Mouse (Mus musculus) kidney, embryonic 14.5 days (tissue): Measurements from ENCODE around the gene Pbxip1. TPM values are rescaled to one million over a fixed set of nuclear protein-coding genes. Genes with fewer than 3 reads are reported as not detected.

ENCODE experiments used
- ATAC-seq: fragments of 200-750 bp; cut with Nextera tagmentation; 2 replicates; pipeline ENCODE4 v1.8.0; 2017; ENCODE audit warnings: moderate number of reproducible peaks, mild to moderate bottlenecking, moderate TSS enrichment, moderate library complexity; ENCODE audit not compliant: low FRiP score, low TSS enrichment
- H3K27ac ChIP-seq: fragments of 300-500 bp; sonication (generic); 2 replicates; pipeline ENCODE4 v1.5.1; 2014; ENCODE audit warnings: low read depth, mild to moderate bottlenecking, low read length, moderate library complexity, mixed read lengths
- H3K27me3 ChIP-seq: fragments of 300-500 bp; sonication (generic); 2 replicates; pipeline ENCODE4 v1.6.1; 2014; ENCODE audit warnings: mild to moderate bottlenecking, low read length; ENCODE audit not compliant: control insufficient read depth, insufficient read depth
- H3K36me3 ChIP-seq: fragments of 300-500 bp; sonication (generic); 2 replicates; pipeline ENCODE4 v1.6.1; 2014; ENCODE audit warnings: low read length, mixed read lengths; ENCODE audit not compliant: control insufficient read depth, insufficient read depth
- H3K4me1 ChIP-seq: fragments of 300-500 bp; sonication (generic); 2 replicates; pipeline ENCODE4 v1.6.1; 2014; ENCODE audit warnings: low read length, mixed read lengths; ENCODE audit not compliant: control insufficient read depth, insufficient read depth
- H3K4me2 ChIP-seq: fragments of 300-500 bp; sonication (generic); replicated peaks from 2 replicates; pipeline ENCODE4 v1.6.1; 2014; ENCODE audit warnings: low read depth, mild to moderate bottlenecking, low read length
- H3K4me3 ChIP-seq: fragments of 300-500 bp; sonication (generic); 2 replicates; pipeline ENCODE4 v1.5.1; 2014; ENCODE audit warnings: mild to moderate bottlenecking, low read length
- H3K9ac ChIP-seq: fragments of 300-500 bp; sonication (generic); 2 replicates; pipeline ENCODE4 v1.6.1; 2014; ENCODE audit warnings: low read depth, mild to moderate bottlenecking, low read length, moderate library complexity
- H3K9me3 ChIP-seq: fragments of 300-500 bp; sonication (generic); 2 replicates; pipeline ENCODE4 v1.6.1; 2016; ENCODE audit warnings: low read length; ENCODE audit not compliant: control insufficient read depth
- whole genome bisulfite sequencing: fragments of 180-500 bp; shearing (Covaris S2); extraction: QIAGEN DNeasy Blood & Tissue Kit; methylation state at CpG from one replicate; pipeline ENCODE4 v1.1.7; 2014; 5-methylcytosine and 5-hydroxymethylcytosine counted together
- polyA plus RNA-seq: library from polyadenylated mRNA; unstranded; fragments of >200 nt; fragmentation: Nextera tagmentation; extraction: Ambion mirVana; gene quantifications from 2 replicates; pipeline ENCODE4 v1.2.1, GENCODE M21; 2014

Pbxip1 gene
- polyA plus RNA-seq, 1 experiment from 2014 or later: 15.5 TPM

GRCm38 (mm10) chr3:89458372-89458964 is 22.0 kb downstream of the Pbxip1 start:
- Histone ChIP-seq H3K27ac (peak overlapping the region; percentile 37; the same call in 1 of the 2 replicates), H3K36me3 (no peaks in the 10 kb centered on the region), H3K27me3 (no peaks in the 10 kb centered on the region), H3K9me3 (no peaks in the 10 kb centered on the region), H3K4me2 (peak overlapping the region; percentile 59), H3K4me1 (peaks cover 6% of the 10 kb centered on the region; the same call in 1 of the 2 replicates), H3K9ac (peak overlapping the region; percentile 72; the same call in 1 of the 2 replicates), H3K4me3 (peak overlapping the region; percentile 68)
- 51% methylated on average over 13 of the region's 13 CpGs for WGBS
- ATAC-seq: 0 out of 2 replicates have a peak, but pooled peaks have one; percentile 28

DNA sequence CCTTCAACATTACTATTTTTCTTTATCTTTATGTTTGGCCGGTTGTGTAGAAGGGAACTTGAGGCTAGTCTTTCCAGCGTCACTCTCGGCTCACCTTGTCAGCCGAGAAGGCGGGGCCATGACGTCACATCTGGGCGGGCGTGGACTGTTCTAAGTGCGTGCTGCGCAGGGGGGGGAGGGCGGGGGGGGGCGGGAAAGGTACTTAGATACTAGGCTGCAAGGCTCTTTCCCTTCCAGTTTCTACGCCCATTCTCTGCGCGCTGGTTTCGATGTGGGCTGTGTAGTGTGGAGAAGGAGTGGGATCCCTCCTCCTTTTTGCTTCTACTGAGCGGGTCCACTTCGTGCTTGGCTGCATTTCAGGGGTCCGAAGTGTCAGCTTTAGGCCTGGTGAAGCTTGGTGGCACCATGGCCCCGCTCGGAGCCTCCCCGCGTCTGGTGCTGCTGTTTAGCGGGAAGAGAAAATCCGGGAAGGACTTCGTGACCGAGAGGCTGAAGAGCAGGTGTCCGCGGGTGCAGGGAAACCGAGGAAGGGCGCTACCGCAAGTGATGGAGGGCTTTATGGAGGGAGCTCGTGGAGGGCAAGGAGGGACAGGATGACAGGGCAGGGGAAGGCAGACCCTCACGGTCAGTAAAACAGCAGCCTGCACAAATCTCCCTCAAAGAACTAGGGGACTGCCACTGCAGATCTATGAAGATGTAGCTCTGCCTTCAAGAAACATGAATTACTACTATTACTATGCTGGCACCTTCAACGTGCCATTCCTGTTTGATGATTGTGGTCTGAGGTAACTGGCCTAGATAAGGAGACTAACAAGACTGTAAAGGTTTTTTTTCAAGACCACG is 22.7 kb downstream of the Pbxip1 start:
- H3K27me3 ChIP-seq: no peaks in the 10 kb centered on the region
- peak overlapping the region; percentile 79 for H3K27ac ChIP-seq
- peak overlapping the region; percentile 72 for H3K9ac ChIP-seq
- no peaks in the 10 kb centered on the region for H3K9me3 ChIP-seq
- WGBS: 1% methylated on average over 34 of the region's 36 CpGs
- peak overlapping the region; percentile 59 for H3K4me2 ChIP-seq
- H3K36me3 ChIP-seq: no peaks in the 10 kb centered on the region
- ATAC-seq: peak; percentile 88
- H3K4me1 ChIP-seq: peaks cover 6% of the 10 kb centered on the region; the same call in 1 of the 2 replicates
- peak overlapping the region; percentile 68 for H3K4me3 ChIP-seq

DNA sequence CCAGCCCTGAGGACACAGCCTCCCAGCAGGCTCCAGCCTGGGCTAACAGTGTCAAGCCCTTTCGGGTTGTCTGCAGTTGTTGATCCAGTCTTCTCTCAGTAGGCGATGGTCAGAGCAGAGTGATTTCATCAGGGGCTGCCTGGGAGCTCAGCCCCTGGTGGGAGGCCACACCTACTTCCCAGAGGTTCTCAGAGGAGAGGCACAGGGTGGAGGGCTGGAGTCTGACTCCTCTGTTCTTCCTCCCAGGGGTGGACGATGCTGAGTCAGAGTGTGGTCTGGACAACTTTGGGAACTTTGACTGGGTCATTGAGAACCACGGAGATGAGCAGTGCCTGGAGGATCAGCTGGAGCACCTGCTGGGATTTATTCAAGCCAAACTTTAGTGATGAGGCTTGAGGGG is 31.8 kb downstream of the Pbxip1 start:
- Histone ChIP-seq H3K27me3 (no peaks in the 10 kb centered on the region), H3K4me2 (no peak overlapping the region), H3K36me3 (peaks cover 7% of the 10 kb centered on the region; the same call in 1 of the 2 replicates), H3K27ac (no peak overlapping the region), H3K9ac (no peak overlapping the region), H3K4me3 (no peak overlapping the region), H3K9me3 (no peaks in the 10 kb centered on the region), H3K4me1 (0 out of 2 replicates have a peak, but pooled peaks cover 3% of the 10 kb centered on the region)
- 61% methylated on average over 4 of the region's 4 CpGs for WGBS
- no peak for ATAC-seq

DNA sequence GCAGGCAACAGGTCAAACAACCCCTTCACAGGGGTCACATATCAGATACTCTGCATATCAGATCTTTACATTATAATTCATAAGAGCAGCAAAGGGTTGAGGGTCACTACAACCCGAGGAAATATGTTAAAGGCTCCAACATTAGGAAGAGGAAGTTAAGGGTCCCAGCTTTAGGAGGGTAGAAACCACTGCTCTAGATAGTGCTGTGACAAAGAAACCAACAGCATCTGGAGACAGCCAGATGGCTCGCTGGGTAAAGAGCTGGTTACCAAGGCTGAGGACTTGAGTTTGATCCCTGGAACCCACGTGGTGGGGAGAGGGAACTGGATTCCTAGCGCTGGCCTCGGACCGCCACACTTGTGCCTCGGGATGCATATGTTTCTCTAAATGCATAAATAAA is 35.8 kb downstream of the Pbxip1 start:
- Histone ChIP-seq H3K27ac (no peak overlapping the region), H3K9me3 (no peaks in the 10 kb centered on the region), H3K4me1 (0 out of 2 replicates have a peak, but pooled peaks cover 3% of the 10 kb centered on the region), H3K27me3 (no peaks in the 10 kb centered on the region), H3K4me2 (no peak overlapping the region), H3K36me3 (peaks cover 6% of the 10 kb centered on the region; the same call in 1 of the 2 replicates), H3K9ac (no peak overlapping the region), H3K4me3 (no peak overlapping the region)
- 81% methylated on average over 7 of the region's 7 CpGs for WGBS
- no peak for ATAC-seq

DNA sequence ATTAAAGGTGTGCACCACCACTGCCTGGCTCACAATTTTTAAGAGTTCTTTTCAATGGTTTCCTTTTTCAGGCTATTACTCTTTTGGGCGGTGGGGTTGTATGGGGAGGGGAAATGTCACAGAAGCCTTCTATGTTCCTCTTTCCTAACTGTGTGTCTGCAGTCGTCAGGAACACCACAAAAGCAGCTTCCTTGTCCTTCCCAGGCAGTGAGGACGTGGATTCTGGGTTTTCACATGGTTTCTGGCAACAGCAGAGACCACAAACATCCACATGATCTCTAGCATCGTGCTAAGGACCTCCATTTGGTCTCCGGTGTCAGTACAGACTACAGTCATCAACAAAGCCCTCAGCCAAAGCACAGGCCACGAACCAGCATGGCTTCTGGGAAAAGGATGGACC is 37.3 kb downstream of the Pbxip1 start:
- WGBS: 78% methylated on average over 6 of the region's 6 CpGs
- Histone ChIP-seq H3K4me2 (no peak overlapping the region), H3K4me3 (no peak overlapping the region), H3K9me3 (no peaks in the 10 kb centered on the region), H3K36me3 (no peaks in the 10 kb centered on the region; the same call in 1 of the 2 replicates), H3K27ac (no peak overlapping the region), H3K9ac (no peak overlapping the region), H3K27me3 (no peaks in the 10 kb centered on the region), H3K4me1 (0 out of 2 replicates have a peak, but pooled peaks cover 3% of the 10 kb centered on the region)
- ATAC-seq: no peak

- no peaks in the 10 kb centered on the region for H3K36me3 ChIP-seq
- WGBS: 71% methylated on average over 6 of the region's 6 CpGs
These were observed 42.5 kb downstream of the Pbxip1 start for GRCm38 (mm10) chr3:89479055-89479454.

DNA sequence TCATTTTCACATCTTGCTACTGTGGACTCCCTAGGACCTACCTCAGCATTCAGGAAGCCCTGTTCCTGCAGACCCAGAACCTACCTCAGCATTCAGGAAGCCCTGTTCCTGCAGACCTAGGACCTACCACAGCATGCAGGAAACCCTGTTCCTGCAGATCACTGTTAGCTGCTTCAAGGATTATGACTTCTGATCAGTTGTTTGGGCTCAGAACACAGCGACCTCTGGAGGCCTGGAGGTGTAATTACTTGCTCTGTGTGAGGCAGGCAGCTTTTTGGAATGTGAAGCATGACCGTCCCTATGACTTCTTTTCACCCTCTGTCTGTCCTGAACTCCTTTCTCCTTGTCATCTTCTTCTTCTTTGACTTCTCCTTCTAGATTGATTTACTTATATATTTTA is 45.0 kb downstream of the Pbxip1 start:
- H3K27ac ChIP-seq: no peak overlapping the region
- no peak for ATAC-seq
- H3K4me2 ChIP-seq: no peak overlapping the region
- H3K4me3 ChIP-seq: no peak overlapping the region
- 40% methylated on average over 2 of the region's 2 CpGs for WGBS
- no peak overlapping the region for H3K9ac ChIP-seq
- no peaks in the 10 kb centered on the region for H3K27me3 ChIP-seq
- H3K36me3 ChIP-seq: no peaks in the 10 kb centered on the region
- H3K4me1 ChIP-seq: no peaks in the 10 kb centered on the region
- H3K9me3 ChIP-seq: no peaks in the 10 kb centered on the region

More at GRCm38 (mm10) chr3:89479055-89479454, 42.5 kb downstream of the Pbxip1 start:
- ATAC-seq: no peak
- no peak overlapping the region for H3K27ac ChIP-seq
- H3K4me3 ChIP-seq: no peak overlapping the region
- no peaks in the 10 kb centered on the region for H3K9me3 ChIP-seq
- no peak overlapping the region for H3K9ac ChIP-seq
- H3K4me1 ChIP-seq: no peaks in the 10 kb centered on the region
- no peaks in the 10 kb centered on the region for H3K27me3 ChIP-seq
- no peak overlapping the region for H3K4me2 ChIP-seq

- Histone ChIP-seq H3K4me3 (no peak overlapping the region), H3K36me3 (no peaks in the 10 kb centered on the region), H3K27ac (no peak overlapping the region), H3K4me1 (no peaks in the 10 kb centered on the region), H3K9ac (no peak overlapping the region), H3K9me3 (no peaks in the 10 kb centered on the region), H3K27me3 (no peaks in the 10 kb centered on the region), H3K4me2 (no peak overlapping the region)
- ATAC-seq: no peak
- 79% methylated on average over 5 of the region's 5 CpGs for WGBS
These were observed 45.7 kb downstream of the Pbxip1 start for GRCm38 (mm10) chr3:89482249-89482648.
